Mouse (Mus musculus): ENCODE data around the gene Dusp2. TPM values are rescaled to one million over a fixed set of nuclear protein-coding genes. Genes with fewer than 3 reads are reported as not detected.
A peak's percentile ranks its signal among the peaks of the same experiment; 100 is the strongest.
"Not testable (repeated sequence)": the region's sequence is repeated elsewhere in the genome, so short reads cannot be mapped to it uniquely, and the experiment has no call there.

The Dusp2 gene
- total RNA-seq (2017): 141 to 443 TPM (median 158 TPM) in 3 replicates

- ATAC-seq (replicated peaks; ENCODE audit: insufficient number of reproducible peaks, low FRiP score, low TSS enrichment, poor library complexity, severe bottlenecking): peak; percentile 55
Measured at GRCm38 (mm10) chr2:127335767-127336496, at the start of gene Dusp2. Gene Dusp2, plus strand, starts transcription at chr2:127336159.

GRCm38 (mm10) chr2:127292250-127292649 is 43.7 kb upstream of the Dusp2 start:
- ATAC-seq (replicated peaks; ENCODE audit: insufficient number of reproducible peaks, low FRiP score, low TSS enrichment, poor library complexity, severe bottlenecking): no peak

DNA sequence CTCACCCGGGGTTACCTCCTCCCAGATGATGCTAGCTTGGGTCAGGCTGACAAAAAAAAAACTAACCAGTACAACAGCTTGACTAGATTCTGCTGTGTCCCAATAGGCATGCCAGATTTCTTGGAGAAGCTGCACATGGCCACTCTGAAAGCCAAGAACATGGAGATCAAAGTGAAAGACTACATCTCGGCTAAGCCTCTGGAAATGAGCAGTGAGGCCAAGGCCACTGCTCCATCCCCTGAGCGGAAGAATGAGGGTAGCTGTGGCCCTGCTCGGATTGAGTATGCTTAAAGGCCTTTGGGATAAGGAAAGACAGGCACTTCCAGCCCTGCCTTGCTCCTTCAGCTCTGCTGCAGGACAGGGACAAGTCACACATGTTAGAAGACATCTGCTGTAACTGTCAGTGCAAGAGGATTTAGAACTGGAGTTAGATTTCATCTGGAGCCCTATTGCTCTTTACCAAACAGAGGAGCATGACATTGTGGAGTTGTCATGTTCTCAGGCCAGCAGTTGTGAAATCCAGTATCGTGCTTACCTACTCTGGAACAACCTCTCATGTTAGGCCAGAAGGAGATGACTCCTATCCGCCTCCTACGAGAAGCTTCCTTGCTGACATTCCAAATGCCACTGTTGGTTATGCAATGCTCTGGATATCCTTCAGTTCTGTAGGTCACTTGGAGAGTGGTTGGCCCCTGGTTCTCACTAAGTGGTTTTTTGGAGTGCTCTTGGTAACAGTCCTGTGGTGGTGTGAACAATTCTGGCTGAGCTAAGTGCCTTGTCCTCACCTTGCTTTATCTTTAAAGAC is 38.8 kb upstream of the Dusp2 start:
- ATAC-seq (replicated peaks; ENCODE audit: insufficient number of reproducible peaks, low FRiP score, low TSS enrichment, poor library complexity, severe bottlenecking): no peak

GRCm38 (mm10) chr2:127298056-127298455 is 37.9 kb upstream of the Dusp2 start:
- no peak for ATAC-seq (replicated peaks; ENCODE audit: insufficient number of reproducible peaks, low FRiP score, low TSS enrichment, poor library complexity, severe bottlenecking)

GRCm38 (mm10) chr2:127300701-127301100 is 35.3 kb upstream of the Dusp2 start:
- ATAC-seq (replicated peaks; ENCODE audit: insufficient number of reproducible peaks, low FRiP score, low TSS enrichment, poor library complexity, severe bottlenecking): peak; percentile 34

DNA sequence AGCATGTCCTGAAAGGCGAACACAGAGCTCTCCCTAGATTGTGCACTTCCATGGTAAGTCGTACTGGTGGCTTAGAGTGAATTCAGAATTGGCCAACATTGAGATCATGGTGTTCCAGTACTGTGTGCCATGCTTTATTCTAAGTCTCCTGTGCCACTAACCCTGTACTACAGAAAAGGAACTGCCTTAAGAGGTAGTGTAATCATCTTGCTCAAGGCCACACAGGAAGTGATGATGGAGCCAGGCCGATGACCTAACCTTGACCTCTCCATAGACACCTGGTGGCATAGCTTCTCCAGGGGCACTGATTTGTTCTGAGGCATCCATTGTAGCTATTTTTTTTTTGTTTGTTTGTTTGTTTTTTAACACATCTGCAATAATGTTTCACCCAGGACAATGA is 34.1 kb upstream of the Dusp2 start:
- ATAC-seq (replicated peaks; ENCODE audit: insufficient number of reproducible peaks, low FRiP score, low TSS enrichment, poor library complexity, severe bottlenecking): peak; percentile 91

GRCm38 (mm10) chr2:127304192-127304591 is 31.8 kb upstream of the Dusp2 start:
- ATAC-seq (replicated peaks; ENCODE audit: insufficient number of reproducible peaks, low FRiP score, low TSS enrichment, poor library complexity, severe bottlenecking): not testable (repeated sequence)

DNA sequence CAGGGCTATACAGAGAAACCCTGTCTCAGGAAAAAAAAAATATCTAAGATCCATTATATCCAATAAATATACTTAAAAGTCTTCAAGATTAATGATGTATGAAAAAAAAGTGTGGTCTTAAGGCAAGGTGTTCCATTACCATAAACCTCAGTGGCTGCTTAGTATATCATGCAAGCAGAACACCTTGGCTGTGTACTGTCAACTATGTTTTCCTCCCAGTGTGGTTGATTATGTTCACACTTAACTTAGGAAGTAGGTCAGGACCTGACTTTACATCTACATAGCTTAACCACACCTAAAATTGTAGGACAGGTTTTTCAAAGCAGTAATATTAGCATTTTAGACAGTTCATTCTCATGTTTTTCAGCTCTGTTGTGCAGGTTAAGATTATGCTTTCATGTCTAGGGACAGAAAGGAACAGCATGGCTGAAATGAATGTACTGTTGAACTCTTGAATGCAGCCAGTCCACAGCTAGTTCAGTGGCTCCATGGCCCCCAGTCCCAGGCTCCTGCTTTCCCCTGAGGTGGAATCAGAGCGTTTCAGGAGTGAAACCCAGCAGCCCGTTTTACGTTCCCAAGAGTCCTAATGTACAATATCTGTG is 31.2 kb upstream of the Dusp2 start:
- no peak for ATAC-seq (replicated peaks; ENCODE audit: insufficient number of reproducible peaks, low FRiP score, low TSS enrichment, poor library complexity, severe bottlenecking)

DNA sequence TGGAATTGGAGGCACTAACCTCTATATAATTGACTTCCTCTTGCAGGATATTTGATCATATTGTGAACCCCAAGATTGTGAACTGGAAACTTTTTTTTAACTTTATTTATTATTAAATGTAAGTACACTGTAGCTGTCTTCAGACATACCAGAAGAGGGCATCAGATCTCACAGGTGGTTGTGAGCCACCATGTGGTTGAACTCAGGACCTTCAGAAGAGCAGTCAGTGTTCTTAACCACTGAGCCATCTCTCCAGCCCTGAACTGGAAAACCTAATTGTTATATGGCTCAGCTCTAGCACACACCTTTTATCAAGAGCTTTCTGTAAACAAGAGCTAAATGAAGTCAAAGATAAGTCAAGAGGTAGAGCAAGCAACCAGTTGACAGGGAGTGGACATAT is 29.8 kb upstream of the Dusp2 start:
- no peak for ATAC-seq (replicated peaks; ENCODE audit: insufficient number of reproducible peaks, low FRiP score, low TSS enrichment, poor library complexity, severe bottlenecking)

DNA sequence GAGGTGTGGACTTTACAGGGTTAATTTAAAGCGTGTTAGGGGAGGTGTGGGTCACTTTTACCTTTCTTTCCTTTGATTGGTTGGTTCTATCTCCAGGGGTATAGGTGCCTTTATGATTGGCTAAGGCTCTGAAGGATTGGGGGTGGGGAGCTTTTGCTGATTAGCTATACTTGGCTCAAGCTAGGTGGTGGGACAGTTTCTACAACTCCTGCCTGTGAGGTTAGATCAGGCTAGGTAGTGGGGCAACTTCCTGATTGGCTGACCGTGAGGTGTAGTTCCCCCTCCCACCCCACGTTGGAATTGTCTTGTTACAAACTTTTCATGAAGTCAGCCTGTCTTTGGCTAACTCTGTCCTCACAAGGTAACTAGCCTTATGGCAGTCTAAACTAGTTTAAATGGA is 28.8 kb upstream of the Dusp2 start:
- ATAC-seq (replicated peaks; ENCODE audit: insufficient number of reproducible peaks, low FRiP score, low TSS enrichment, poor library complexity, severe bottlenecking): no peak

DNA sequence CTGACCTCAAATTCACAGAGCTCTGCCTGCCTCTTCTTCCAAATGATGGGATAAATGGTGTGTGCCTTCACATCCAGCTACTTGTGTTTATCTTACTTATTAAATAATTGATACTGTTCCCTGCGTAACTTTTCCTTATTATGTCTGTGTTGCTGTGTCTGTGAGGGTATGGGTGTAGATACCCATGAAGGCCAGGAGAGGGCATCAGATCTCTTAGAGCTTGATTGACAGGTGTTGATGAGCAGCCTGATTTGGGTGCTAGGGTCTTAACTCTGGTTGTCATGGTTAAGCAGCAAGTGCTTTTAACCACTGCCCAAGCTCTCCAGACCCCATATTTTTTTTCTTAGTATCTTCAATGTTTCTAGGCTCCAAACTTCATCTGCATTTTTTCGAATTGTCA is 27.3 kb upstream of the Dusp2 start:
- ATAC-seq (replicated peaks; ENCODE audit: insufficient number of reproducible peaks, low FRiP score, low TSS enrichment, poor library complexity, severe bottlenecking): peak; percentile 75

DNA sequence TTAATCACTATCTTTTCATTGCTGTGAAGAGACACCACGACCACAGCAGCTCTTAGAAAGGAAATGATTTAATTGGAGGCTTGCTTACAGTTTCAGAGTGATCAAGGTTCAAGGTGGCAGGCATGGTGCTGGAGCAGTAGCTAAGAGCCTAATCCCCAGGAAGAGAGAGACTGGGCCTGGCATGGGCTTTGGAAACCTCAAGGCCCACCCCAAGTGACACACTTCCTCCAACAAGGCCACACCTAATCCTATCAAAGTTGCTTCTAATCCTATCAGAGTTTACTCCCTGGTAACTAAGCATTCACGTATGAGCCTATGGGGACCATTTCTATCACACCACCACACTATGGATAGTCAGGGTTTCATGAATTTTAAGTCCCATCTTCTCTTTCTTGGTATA is 25.7 kb upstream of the Dusp2 start:
- no peak for ATAC-seq (replicated peaks; ENCODE audit: insufficient number of reproducible peaks, low FRiP score, low TSS enrichment, poor library complexity, severe bottlenecking)

DNA sequence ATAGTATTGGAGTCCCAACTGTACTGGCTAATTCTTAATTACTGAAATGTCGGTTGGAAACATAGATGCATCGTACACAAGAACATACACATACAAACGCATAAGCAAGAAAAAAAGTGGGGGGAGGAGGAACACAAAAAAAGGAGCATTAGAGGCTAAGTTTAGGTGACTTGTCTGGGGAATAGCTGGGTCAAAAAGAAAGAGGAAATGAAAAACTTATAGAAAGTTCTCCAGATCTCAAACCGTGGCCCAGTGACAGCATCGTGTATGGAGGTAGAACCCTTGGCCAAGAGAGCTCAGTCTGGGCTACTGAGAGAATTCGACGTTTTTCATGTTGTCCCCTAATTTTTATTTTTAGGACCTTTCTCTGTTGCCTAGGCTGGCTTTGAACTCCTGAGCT is 25.3 kb upstream of the Dusp2 start:
- no peak for ATAC-seq (replicated peaks; ENCODE audit: insufficient number of reproducible peaks, low FRiP score, low TSS enrichment, poor library complexity, severe bottlenecking)

- no peak for ATAC-seq (replicated peaks; ENCODE audit: insufficient number of reproducible peaks, low FRiP score, low TSS enrichment, poor library complexity, severe bottlenecking)
Measured at GRCm38 (mm10) chr2:127311193-127311592, 24.8 kb upstream of the Dusp2 start.

- ATAC-seq (replicated peaks; ENCODE audit: insufficient number of reproducible peaks, low FRiP score, low TSS enrichment, poor library complexity, severe bottlenecking): no peak
Measured at GRCm38 (mm10) chr2:127312801-127313200, 23.2 kb upstream of the Dusp2 start.

DNA sequence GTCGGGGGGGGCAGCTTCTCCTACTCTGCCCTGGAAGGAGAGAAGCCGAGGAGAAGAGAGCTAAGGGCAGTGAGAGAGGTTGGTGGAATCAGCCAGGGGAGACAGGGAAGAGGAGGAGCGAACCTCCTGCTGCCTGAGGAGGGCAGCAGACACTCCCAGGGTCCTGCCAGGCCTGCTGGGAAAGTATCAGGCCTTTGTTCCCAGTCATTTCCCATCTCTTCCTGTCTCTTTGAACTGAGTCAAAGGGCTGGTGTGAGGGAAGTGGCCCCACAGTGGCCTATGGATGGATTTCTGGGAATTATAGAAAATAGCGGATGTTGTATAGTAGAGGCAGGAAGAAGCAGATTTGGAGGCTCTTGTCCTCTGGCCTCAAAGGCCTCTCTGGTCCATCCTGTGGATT is 22.1 kb upstream of the Dusp2 start:
- ATAC-seq (replicated peaks; ENCODE audit: insufficient number of reproducible peaks, low FRiP score, low TSS enrichment, poor library complexity, severe bottlenecking): no peak

DNA sequence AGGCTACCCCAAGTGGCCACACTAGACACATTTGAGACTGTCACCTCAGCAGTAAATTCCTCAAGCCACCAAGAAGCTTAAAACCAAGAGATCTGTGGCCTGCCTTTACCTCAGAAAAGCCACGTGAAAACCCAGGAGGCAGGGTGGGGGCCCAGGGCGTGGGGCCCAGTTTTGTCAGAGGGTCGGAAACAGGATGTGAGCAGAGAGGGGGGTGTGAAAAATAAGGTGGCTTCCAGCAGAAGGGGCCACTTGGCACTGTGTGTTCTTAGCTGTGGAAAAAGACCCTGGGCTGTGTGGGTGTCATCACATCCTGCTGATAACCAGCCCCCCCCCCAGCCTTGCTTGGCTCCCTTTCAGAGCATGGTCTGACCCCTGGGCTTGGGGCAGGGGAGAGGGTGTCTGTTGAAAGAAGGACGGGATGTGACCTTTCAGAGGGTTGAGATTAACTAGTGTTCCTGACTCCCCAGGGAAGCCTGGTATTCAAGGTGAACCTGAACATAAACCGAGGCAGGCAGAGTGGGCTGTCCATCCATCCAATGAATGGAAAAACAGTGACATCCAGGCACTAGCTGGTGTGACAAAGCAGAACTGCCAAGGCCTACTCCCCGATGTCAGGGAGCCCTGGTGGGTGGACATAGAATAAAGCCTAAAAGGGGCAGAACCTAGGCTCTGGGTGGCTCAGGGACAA is 21.3 kb upstream of the Dusp2 start:
- peak; percentile 54; the same call in 1 of the 2 replicates for ATAC-seq (replicated peaks; ENCODE audit: insufficient number of reproducible peaks, low FRiP score, low TSS enrichment, poor library complexity, severe bottlenecking)

- no peak for ATAC-seq (replicated peaks; ENCODE audit: insufficient number of reproducible peaks, low FRiP score, low TSS enrichment, poor library complexity, severe bottlenecking)
Measured at GRCm38 (mm10) chr2:127315155-127315470, 20.8 kb upstream of the Dusp2 start.

GRCm38 (mm10) chr2:127316431-127316830 is 19.5 kb upstream of the Dusp2 start:
- ATAC-seq (replicated peaks; ENCODE audit: insufficient number of reproducible peaks, low FRiP score, low TSS enrichment, poor library complexity, severe bottlenecking): no peak

Measured in monocyte, adult 5-6 weeks (primary cell).